Mouse (Mus musculus): ENCODE data around the gene Stx11.

Gene Stx11

GRCm38 (mm10) chr10:12911981-12912530 lies 52.0 kb downstream of the Stx11 start:
- no peak for DNase-seq

GRCm38 (mm10) chr10:12911451-12911850 lies 52.6 kb downstream of the Stx11 start:
- DNase-seq: no peak

- DNase-seq: no peak
Observed at GRCm38 (mm10) chr10:12909891-12910290, 54.2 kb downstream of the Stx11 start.

- no peak for DNase-seq
Observed at GRCm38 (mm10) chr10:12909179-12909578, 54.9 kb downstream of the Stx11 start.

- DNase-seq: no peak
Observed at GRCm38 (mm10) chr10:12904140-12904528, 60.0 kb downstream of the Stx11 start.

GRCm38 (mm10) chr10:12903440-12904139 lies 60.5 kb downstream of the Stx11 start:
- DNase-seq: no peak

GRCm38 (mm10) chr10:12899901-12900300 lies 64.2 kb downstream of the Stx11 start:
- DNase-seq: no peak

- no peak for DNase-seq
Observed at GRCm38 (mm10) chr10:12893339-12893738, 70.8 kb downstream of the Stx11 start.

GRCm38 (mm10) chr10:12888373-12888772 lies 75.7 kb downstream of the Stx11 start:
- no peak for DNase-seq
